Comparison of ENCODE assay signal across 35 mouse cellular contexts in genomic region chr4:109222001-109222400, GRCm38 (mm10). TPM values are rescaled to one million over a fixed set of nuclear protein-coding genes. Genes with fewer than 3 reads are reported as not detected.
DNase-seq lines count a peak whose midpoint lies in the region; ATAC-seq and TF ChIP-seq lines count a peak whose summit lies in the region.
"Had no signal": no experiment of that assay in that cellular context is flagged by ENCODE, and none has a peak within 500 bp of the region (broad histone marks: within the 10 kb centered on the region; RNA-seq: fewer than 3 reads in every experiment).

No protein-coding gene starts in this region.

- H3K9me3 ChIP-seq in midbrain, embryonic 16.5 days (replicated peaks; ENCODE audit: control insufficient read depth, low read length, poor library complexity, severe bottlenecking), result no peaks in the 10 kb centered on the region
- no peaks in the 10 kb centered on the region for H3K9me3 ChIP-seq in forebrain, embryonic 11.5 days (ENCODE audit: control insufficient read depth, low read length)
- H3K9me3 ChIP-seq: embryonic facial prominence, embryonic 15.5 days; forebrain, embryonic 15.5 days; G1E; hindbrain, embryonic 12.5 days; intestine, embryonic 15.5 days; limb, embryonic 10.5 days; limb, embryonic 15.5 days; liver, embryonic 15.5 days; midbrain, embryonic 10.5 days; midbrain, embryonic 15.5 days; stomach, embryonic 15.5 days had no signal

- H3K4me1 ChIP-seq in small intestine, adult 2 months (ENCODE audit: control insufficient read depth, insufficient read depth, insufficient read length, low read length), result peaks cover 22% of the 10 kb centered on the region
- no peaks in the 10 kb centered on the region for H3K4me1 ChIP-seq in midbrain, embryonic 16.5 days (ENCODE audit: control insufficient read depth, insufficient read depth, low read length)
- H3K4me1 ChIP-seq in forebrain, embryonic 11.5 days (replicated peaks; ENCODE audit: control insufficient read depth, insufficient read depth, low read length), result peaks cover 2% of the 10 kb centered on the region; the same call in 1 of the 2 replicates
- H3K4me1 ChIP-seq: liver, embryonic 15.5 days; stomach, embryonic 15.5 days had no signal

- H3K4me2 ChIP-seq in midbrain, embryonic 16.5 days (ENCODE audit: low read length), result no peak overlapping the region
- H3K4me2 ChIP-seq in forebrain, embryonic 11.5 days (ENCODE audit: low read depth, low read length, severe bottlenecking), result no peak overlapping the region
- H3K4me2 ChIP-seq: embryonic facial prominence, embryonic 15.5 days; forebrain, embryonic 15.5 days; heart, embryonic 11.5 days; hindbrain, embryonic 12.5 days; intestine, embryonic 15.5 days; limb, embryonic 15.5 days; liver, embryonic 15.5 days; lung, embryonic 14.5 days; midbrain, embryonic 15.5 days; stomach, embryonic 15.5 days had no signal

- H3K9ac ChIP-seq in midbrain, embryonic 16.5 days (ENCODE audit: low read depth, low read length), result no peak overlapping the region
- no peak overlapping the region for H3K9ac ChIP-seq in forebrain, embryonic 11.5 days (ENCODE audit: low read length)
- H3K9ac ChIP-seq: embryonic facial prominence, embryonic 15.5 days; forebrain, embryonic 15.5 days; hindbrain, embryonic 12.5 days; intestine, embryonic 15.5 days; limb, embryonic 15.5 days; liver, embryonic 15.5 days; lung, embryonic 14.5 days; midbrain, embryonic 15.5 days; stomach, embryonic 15.5 days had no signal

- H3K36me3 ChIP-seq in small intestine, adult 2 months (ENCODE audit: control insufficient read depth, insufficient read depth, low read length), result no peaks in the 10 kb centered on the region
- H3K36me3 ChIP-seq in midbrain, embryonic 16.5 days (ENCODE audit: control insufficient read depth, insufficient read depth, low read length), result no peaks in the 10 kb centered on the region
- no peaks in the 10 kb centered on the region for H3K36me3 ChIP-seq in forebrain, embryonic 11.5 days (ENCODE audit: control insufficient read depth, insufficient read depth, low read length)
- H3K36me3 ChIP-seq: embryonic facial prominence, embryonic 15.5 days; forebrain, embryonic 15.5 days; G1E; hindbrain, embryonic 12.5 days; intestine, embryonic 15.5 days; limb, embryonic 10.5 days; limb, embryonic 15.5 days; liver, embryonic 15.5 days; midbrain, embryonic 10.5 days; midbrain, embryonic 15.5 days; stomach, embryonic 15.5 days had no signal

- WGBS in small intestine, adult 2 months, result 21% methylated on average over 3 of the region's 3 CpGs
- 87% methylated on average over 3 of the region's 3 CpGs for WGBS in midbrain, embryonic 16.5 days
- WGBS in forebrain, embryonic 11.5 days, result 91% methylated on average over 3 of the region's 3 CpGs

- peak; percentile 71 for DNase-seq in heart, adult 11 months
- DNase-seq in heart, adult 9 months (ENCODE audit: low spot score in 2 of 2), result no peak
- peak; percentile 16 for DNase-seq in 416B (ENCODE audit: low read depth)
- DNase-seq in adrenal gland, postnatal 10 days, result peak; percentile 85
- DNase-seq in gastrocnemius, adult 8-10 months (ENCODE audit: low spot score in 2 of 2), result no peak
- no peak for DNase-seq in forebrain, embryonic 11.5 days (ENCODE audit: low spot score)
- DNase-seq: cerebellum, adult 18-20 months; cerebellum, postnatal 10 days; gastrocnemius, adult 2 months; heart, postnatal 36 days; kidney, adult 2 months; lung, embryonic 14.5 days; lung, postnatal 14 days; retina, postnatal 1 day; right cerebral cortex, postnatal 14 days; thymus, adult 2 months; thymus, postnatal 4 days had no signal

- no peak for TF ChIP-seq POLR2A in small intestine, adult 2 months (IDR thresholded peaks at IDR 0.05; ENCODE audit: low read depth, low read length)

- H3K4me3 ChIP-seq in small intestine, adult 2 months (ENCODE audit: low read depth, low read length), result no peak overlapping the region
- H3K4me3 ChIP-seq in midbrain, embryonic 16.5 days (ENCODE audit: low read depth, low read length), result no peak overlapping the region
- H3K4me3 ChIP-seq in forebrain, embryonic 11.5 days (ENCODE audit: low read depth, low read length), result no peak overlapping the region
- H3K4me3 ChIP-seq: embryonic facial prominence, embryonic 15.5 days; forebrain, embryonic 15.5 days; gastrocnemius, adult 2 months; hindbrain, embryonic 12.5 days; intestine, embryonic 15.5 days; limb, embryonic 10.5 days; limb, embryonic 15.5 days; liver, embryonic 15.5 days; midbrain, embryonic 10.5 days; midbrain, embryonic 15.5 days; stomach, embryonic 15.5 days had no signal

- ATAC-seq in midbrain, embryonic 16.5 days, result no peak
- ATAC-seq in forebrain, embryonic 11.5 days (replicated peaks; ENCODE audit: low FRiP score), result no peak
- ATAC-seq: forebrain, embryonic 15.5 days; hindbrain, postnatal 0 days; intestine, embryonic 15.5 days; midbrain, embryonic 15.5 days had no signal

- H3K27ac ChIP-seq in small intestine, adult 2 months (ENCODE audit: insufficient read depth, low read depth, low read length), result peak overlapping the region; percentile 18; the same call in 1 of the 2 replicates
- no peak overlapping the region for H3K27ac ChIP-seq in midbrain, embryonic 16.5 days (ENCODE audit: low read length)
- no peak overlapping the region for H3K27ac ChIP-seq in forebrain, embryonic 11.5 days (ENCODE audit: low read depth, low read length)
- H3K27ac ChIP-seq: embryonic facial prominence, embryonic 15.5 days; forebrain, embryonic 15.5 days; gastrocnemius, adult 2 months; hindbrain, embryonic 12.5 days; hindbrain, postnatal 0 days; intestine, embryonic 15.5 days; limb, embryonic 10.5 days; limb, embryonic 15.5 days; liver, embryonic 15.5 days; midbrain, embryonic 10.5 days; midbrain, embryonic 15.5 days; stomach, embryonic 15.5 days had no signal

- TF ChIP-seq CTCF in small intestine, adult 2 months (IDR thresholded peaks at IDR 0.05; ENCODE audit: extremely low read depth, insufficient read length, insufficient replicate concordance, low read depth, low read length), result no peak

- no peaks in the 10 kb centered on the region for H3K27me3 ChIP-seq in small intestine, adult 2 months (ENCODE audit: control insufficient read depth, insufficient read depth, low read length)
- no peaks in the 10 kb centered on the region for H3K27me3 ChIP-seq in midbrain, embryonic 16.5 days (ENCODE audit: control insufficient read depth, insufficient read depth, low read depth, low read length)
- no peaks in the 10 kb centered on the region for H3K27me3 ChIP-seq in forebrain, embryonic 11.5 days (ENCODE audit: control insufficient read depth, insufficient read depth, low read length)
- H3K27me3 ChIP-seq: embryonic facial prominence, embryonic 15.5 days; forebrain, embryonic 15.5 days; hindbrain, embryonic 12.5 days; intestine, embryonic 15.5 days; limb, embryonic 15.5 days; liver, embryonic 15.5 days; midbrain, embryonic 15.5 days; stomach, embryonic 15.5 days had no signal

RNA-seq across cellular contexts. Expression of gene Calr4, which starts 12.3 kb away (rescaled TPM):
- 1 to 10 TPM in 1 of 2 experiments, under 1 TPM in 1; 0.90 to 1.8 TPM for total RNA-seq in adrenal gland, postnatal 10 days (2021)
- polyA plus RNA-seq in small intestine, adult 2 months (2012; rRNA removed), result not detected in 2 replicates
- total RNA-seq in gastrocnemius, adult 8-10 months (2022), result not detected
- 0.44 and 0.62 TPM in 2 replicates for polyA plus RNA-seq in midbrain, embryonic 16.5 days (2015; fragmentation: Nextera tagmentation; extraction: Ambion mirVana)
- 0.12 and 0.23 TPM in 2 replicates for polyA plus RNA-seq in forebrain, embryonic 11.5 days (2014; fragmentation: Nextera tagmentation; extraction: Ambion mirVana)
- total RNA-seq: G1E; heart, postnatal 36 days; megakaryocyte progenitor cell, adult 5-6 weeks had no signal
- polyA plus RNA-seq: heart, embryonic 16.5 days; kidney, adult 2 months; large intestine, adult 2 months; limb, embryonic 10.5 days; liver, embryonic 15.5 days; lung, embryonic 14.5 days; thymus, adult 2 months had no signal

RNA-seq across cellular contexts. Expression of gene Osbpl9, which starts 19.9 kb away (rescaled TPM):
- total RNA-seq in adrenal gland, postnatal 10 days (2021), result 100 to 1,000 TPM; 149 to 153 TPM
- polyA plus RNA-seq in small intestine, adult 2 months (2012; rRNA removed), result 24.3 and 29.5 TPM in 2 replicates
- 100 to 1,000 TPM in 1 of 4 experiments, 10 to 100 TPM in 3; 95.4 to 108 (median 97.7) TPM for total RNA-seq in gastrocnemius, adult 8-10 months (2022)
- polyA plus RNA-seq in midbrain, embryonic 16.5 days (2015; fragmentation: Nextera tagmentation; extraction: Ambion mirVana), result 73.2 and 77.3 TPM in 2 replicates
- polyA plus RNA-seq in forebrain, embryonic 11.5 days (2014; fragmentation: Nextera tagmentation; extraction: Ambion mirVana), result 65.8 and 67.7 TPM in 2 replicates

RNA-seq across cellular contexts. Expression of gene Eps15, which starts 58.1 kb away (rescaled TPM):
- total RNA-seq in adrenal gland, postnatal 10 days (2021), result 10 to 100 TPM; 59.2 to 60.8 TPM
- 1.5 and 2.6 TPM in 2 replicates for polyA plus RNA-seq in small intestine, adult 2 months (2012; rRNA removed)
- 10 to 100 TPM; 80.2 to 94.6 (median 83.7) TPM for total RNA-seq in gastrocnemius, adult 8-10 months (2022)
- 67.8 and 69.5 TPM in 2 replicates for polyA plus RNA-seq in midbrain, embryonic 16.5 days (2015; fragmentation: Nextera tagmentation; extraction: Ambion mirVana)
- 45.1 and 45.2 TPM in 2 replicates for polyA plus RNA-seq in forebrain, embryonic 11.5 days (2014; fragmentation: Nextera tagmentation; extraction: Ambion mirVana)

Comparison
In these comparisons a context has a peak if more than half of its experiments do, and no peak if none do; other contexts are left out.
1. DNase-seq: peak in heart, adult 11 months (single experiment), 416B (single experiment) and adrenal gland, postnatal 10 days (single experiment); none in heart, adult 9 months (0 of 2), gastrocnemius, adult 8-10 months (0 of 2) and forebrain, embryonic 11.5 days (single experiment).
2. RNA of gene Eps15, which starts 58.1 kb away (polyA plus RNA-seq): 67.8 to 69.5 TPM in midbrain, embryonic 16.5 days and 45.1 to 45.2 TPM in forebrain, embryonic 11.5 days; 1.5 to 2.6 TPM in small intestine, adult 2 months; every median in the first group is over 10 times any median in the second.